Mouse (Mus musculus) skeletal muscle tissue, adult 2 months (tissue): ENCODE measurements at regions not wholly inside any gene's neighbourhood (a gene's known extent, or its start where the extent isn't known, plus 50 kb on each side); places are given as distances from the start of the nearest gene placed in this dataset.

Source experiments
- DNase-seq: peaks from one replicate; pipeline ENCODE4 v3.0.0-alpha.2; 2012; ENCODE audit warnings: low read depth, low spot score

GRCm38 (mm10) chr13:14898495-14898894 is 268.5 kb downstream of the AW209491 start:
- DNase-seq = no peak

- DNase-seq = peak; percentile 8
These were observed 300.3 kb downstream of the AW209491 start for GRCm38 (mm10) chr13:14930137-14930785.

GRCm38 (mm10) chr13:14966187-14966726 is 336.3 kb downstream of the AW209491 start:
- no peak for DNase-seq

GRCm38 (mm10) chr13:15002700-15003099 is 372.7 kb downstream of the AW209491 start:
- no peak for DNase-seq

GRCm38 (mm10) chr13:15011638-15012037 is 381.7 kb downstream of the AW209491 start:
- peak; percentile 27 for DNase-seq

- peak; percentile 38 for DNase-seq
These were observed 389.1 kb downstream of the AW209491 start for GRCm38 (mm10) chr13:15018811-15019745.

GRCm38 (mm10) chr13:15026601-15027000 is 396.6 kb downstream of the AW209491 start:
- DNase-seq = no peak

GRCm38 (mm10) chr13:15052667-15053375 is 410.2 kb upstream of the Gli3 start:
- peak; percentile 40 for DNase-seq

- no peak for DNase-seq
These were observed 408.3 kb upstream of the Gli3 start for GRCm38 (mm10) chr13:15054705-15055104.

- no peak for DNase-seq
These were observed 384.4 kb upstream of the Gli3 start for GRCm38 (mm10) chr13:15078635-15079094.

- no peak for DNase-seq
These were observed 383.9 kb upstream of the Gli3 start for GRCm38 (mm10) chr13:15079148-15079547.

- DNase-seq = no peak
These were observed 380.6 kb upstream of the Gli3 start for GRCm38 (mm10) chr13:15082255-15082932.

GRCm38 (mm10) chr13:15094836-15095235 is 368.2 kb upstream of the Gli3 start:
- no peak for DNase-seq

GRCm38 (mm10) chr13:15107753-15108305 is 355.2 kb upstream of the Gli3 start:
- DNase-seq = no peak

GRCm38 (mm10) chr13:15113383-15113782 is 349.7 kb upstream of the Gli3 start:
- DNase-seq = no peak

GRCm38 (mm10) chr13:15130249-15130648 is 332.8 kb upstream of the Gli3 start:
- DNase-seq = no peak

GRCm38 (mm10) chr13:15146167-15146566 is 316.9 kb upstream of the Gli3 start:
- DNase-seq = no peak

GRCm38 (mm10) chr13:15180898-15181297 is 282.1 kb upstream of the Gli3 start:
- no peak for DNase-seq

GRCm38 (mm10) chr13:15211635-15212352 is 251.2 kb upstream of the Gli3 start:
- no peak for DNase-seq

- peak; percentile 43 for DNase-seq
These were observed 250.6 kb upstream of the Gli3 start for GRCm38 (mm10) chr13:15212353-15212850.
